Mouse (Mus musculus) urinary bladder, postnatal 14 days (tissue): Measurements from ENCODE around the gene Il17rc.
A peak's percentile ranks its signal among the peaks of the same experiment; 100 is the strongest.

Source experiments
- DNase-seq: peaks from one replicate; pipeline ENCODE4 v3.0.0; 2021; ENCODE audit warnings: low spot score

Gene Il17rc

GRCm38 (mm10) chr6:113455007-113455406, 16.2 kb upstream of the Il17rc start:
- no peak for DNase-seq

GRCm38 (mm10) chr6:113457952-113458534, 13.2 kb upstream of the Il17rc start, which contains the start of gene Il17re:
Gene Il17re, plus strand, starts transcription at chr6:113458484.
- DNase-seq = no peak

- DNase-seq = peak; percentile 85
These were observed 12.6 kb upstream of the Il17rc start for GRCm38 (mm10) chr6:113458635-113459034.

DNA sequence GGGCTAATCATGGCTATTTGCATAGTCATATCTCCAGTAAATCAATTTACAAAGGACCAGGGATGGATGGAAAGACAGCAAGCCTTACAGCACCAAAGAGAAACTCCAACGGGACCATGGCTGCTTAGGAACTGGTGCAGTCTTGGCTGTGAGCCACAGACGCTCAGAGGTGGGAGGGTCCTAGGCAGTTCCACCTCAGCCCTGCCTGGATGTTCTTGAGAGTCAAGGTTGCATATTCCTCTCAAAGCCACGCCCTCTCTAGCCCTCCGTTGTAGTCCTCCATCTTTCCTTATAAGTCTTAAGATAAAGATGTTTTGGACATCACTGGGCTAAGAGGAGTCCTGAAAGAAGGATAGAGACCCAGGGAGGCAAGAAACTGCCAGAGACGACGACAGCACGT, 7.2 kb upstream of the Il17rc start:
- DNase-seq = no peak

- DNase-seq = no peak
These were observed 5.6 kb upstream of the Il17rc start for GRCm38 (mm10) chr6:113465602-113466001.

GRCm38 (mm10) chr6:113468512-113468911, 2.7 kb upstream of the Il17rc start:
- no peak for DNase-seq

DNA sequence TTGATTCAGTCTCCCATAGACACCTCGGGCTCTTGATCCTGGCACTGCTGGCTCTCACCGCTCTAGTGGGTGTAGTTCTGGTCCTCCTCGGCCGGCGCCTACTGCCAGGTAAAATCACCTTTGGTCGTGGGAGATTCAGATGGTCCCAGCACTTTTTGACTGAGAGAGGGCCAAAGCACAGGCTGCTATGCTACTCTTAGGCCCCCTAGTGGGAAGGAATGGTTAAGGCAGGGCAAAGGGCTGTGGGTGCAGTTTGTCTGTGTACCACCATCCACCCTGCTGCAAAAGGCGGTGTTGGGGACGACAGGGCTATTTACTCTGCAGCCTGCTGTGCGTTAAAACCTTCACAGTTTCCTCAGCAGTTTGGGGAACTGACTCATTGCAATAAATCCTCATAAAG, 2.2 kb upstream of the Il17rc start:
- DNase-seq = peak; percentile 78

DNA sequence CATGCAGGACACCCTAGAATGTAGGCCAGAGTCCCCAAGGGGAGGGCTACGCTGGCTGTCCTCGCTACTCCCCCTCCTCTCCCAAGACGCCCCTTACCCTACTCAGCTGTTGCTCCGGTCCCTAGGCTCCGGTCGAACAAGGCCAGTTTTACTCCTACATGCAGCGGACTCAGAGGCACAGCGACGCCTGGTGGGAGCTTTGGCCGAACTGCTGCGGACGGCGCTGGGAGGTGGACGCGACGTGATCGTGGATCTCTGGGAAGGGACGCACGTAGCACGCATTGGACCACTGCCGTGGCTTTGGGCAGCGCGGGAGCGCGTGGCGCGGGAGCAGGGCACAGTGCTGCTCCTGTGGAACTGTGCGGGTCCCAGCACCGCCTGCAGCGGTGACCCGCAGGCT, 1.8 kb upstream of the Il17rc start:
- peak; percentile 84 for DNase-seq

DNA sequence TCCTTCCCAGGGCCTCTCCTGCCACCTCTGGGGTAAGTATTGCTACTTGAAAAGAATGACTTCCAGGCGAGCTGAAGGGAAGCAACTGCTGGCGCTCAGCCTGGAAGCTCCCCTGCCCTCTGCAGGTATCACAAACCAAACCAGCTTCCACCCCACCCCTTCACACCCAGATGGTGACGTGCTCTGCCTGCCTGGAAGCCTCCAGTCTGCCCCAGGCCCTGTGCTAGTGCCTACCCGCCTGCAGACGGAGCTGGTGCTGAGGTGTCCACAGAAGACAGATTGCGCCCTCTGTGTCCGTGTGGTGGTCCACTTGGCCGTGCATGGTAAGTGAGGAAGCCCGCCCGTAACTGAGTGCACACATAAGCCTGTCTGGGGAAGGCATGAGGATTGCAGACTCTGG, 834 bp downstream of the Il17rc start:
- peak; percentile 65 for DNase-seq

DNA sequence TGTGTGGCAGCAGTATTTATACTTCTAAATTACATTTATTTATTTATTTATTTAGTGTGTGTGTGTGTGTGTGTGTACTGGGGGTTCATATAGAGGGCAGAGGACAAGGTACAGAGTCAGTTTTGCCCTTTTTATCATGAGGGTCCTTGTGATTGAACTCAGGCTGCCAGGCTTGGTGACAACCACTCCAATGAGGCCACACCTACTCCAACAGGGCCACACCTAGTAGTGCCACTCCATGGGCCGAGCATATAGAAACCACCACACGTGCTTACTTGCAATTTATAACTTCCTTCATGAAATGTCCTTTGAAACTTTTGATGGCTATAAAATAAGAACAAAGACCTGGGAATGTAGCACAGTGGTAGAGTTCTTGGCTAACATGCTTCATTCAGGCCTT, 2.0 kb downstream of the Il17rc start:
- DNase-seq = no peak

GRCm38 (mm10) chr6:113473715-113474114, 2.5 kb downstream of the Il17rc start:
- DNase-seq = no peak

DNA sequence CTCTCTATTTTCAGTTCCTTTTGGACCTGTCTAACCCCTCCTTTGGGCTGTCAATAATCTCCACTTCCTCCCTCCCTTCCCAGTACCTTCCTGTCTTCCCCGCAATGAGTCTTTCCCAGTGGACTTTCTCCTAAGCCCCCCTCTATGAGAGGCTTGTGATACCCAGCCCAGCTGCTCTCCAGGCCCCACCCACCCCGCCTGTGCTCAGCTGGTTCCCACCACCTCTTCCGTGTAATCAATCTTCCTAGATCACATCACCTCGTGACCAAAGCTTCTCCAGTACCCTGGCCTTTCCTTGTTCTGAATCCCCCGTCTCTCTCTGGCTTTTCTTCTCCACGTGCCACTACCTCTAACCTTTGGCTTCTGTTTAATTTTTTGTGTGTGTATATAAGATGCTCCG, 6.1 kb downstream of the Il17rc start:
- no peak for DNase-seq

- DNase-seq = no peak
These were observed 7.7 kb downstream of the Il17rc start for GRCm38 (mm10) chr6:113478906-113479305.

- DNase-seq = peak; percentile 86
These were observed 9.5 kb downstream of the Il17rc start for GRCm38 (mm10) chr6:113480555-113481373.

- no peak for DNase-seq
These were observed 11.4 kb downstream of the Il17rc start for GRCm38 (mm10) chr6:113482477-113483099.

GRCm38 (mm10) chr6:113483100-113483615, 11.9 kb downstream of the Il17rc start, which contains the start of gene Creld1:
Gene Creld1, plus strand, starts transcription at chr6:113483297.
- peak; percentile 96 for DNase-seq

DNA sequence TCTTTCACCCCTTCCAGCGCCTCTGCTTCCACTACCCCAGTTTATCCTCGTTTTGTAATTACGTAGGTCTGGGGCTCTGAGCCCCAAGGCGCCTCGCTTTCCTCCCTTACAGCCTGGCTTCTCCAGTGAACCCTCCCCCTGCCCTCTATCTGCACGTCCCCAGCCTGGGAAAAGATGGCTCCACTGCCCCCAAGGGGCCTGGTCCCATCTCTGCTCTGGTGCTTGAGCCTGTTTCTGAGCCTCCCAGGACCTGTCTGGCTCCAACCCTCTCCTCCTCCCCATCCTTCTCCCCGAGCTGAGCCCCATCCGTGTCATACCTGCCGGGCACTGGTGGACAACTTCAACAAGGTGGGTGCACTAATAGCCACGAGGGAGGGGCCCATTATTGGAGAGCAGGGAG, 12.5 kb downstream of the Il17rc start:
- no peak for DNase-seq

DNA sequence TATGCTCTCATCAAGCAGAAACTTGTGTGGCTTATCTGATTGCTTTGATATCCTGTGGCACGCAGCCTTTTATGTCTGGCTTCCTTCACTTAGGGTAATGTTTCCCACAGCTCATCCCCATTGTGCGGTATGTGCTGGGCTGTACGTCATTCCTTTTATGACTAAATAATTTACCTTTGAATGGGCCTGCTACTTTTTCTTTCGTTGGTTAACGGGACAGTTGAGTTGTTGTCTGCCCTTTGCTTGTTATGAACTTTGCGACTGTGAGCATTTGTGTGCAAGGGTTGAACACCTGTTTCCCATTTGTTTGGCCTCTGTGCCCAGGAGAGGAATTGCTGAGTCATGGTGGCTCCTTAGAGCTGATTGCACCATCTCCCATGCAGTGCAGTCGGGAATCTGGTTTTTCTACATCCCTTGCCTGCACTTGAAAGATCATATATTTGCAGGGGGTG, 15.9 kb downstream of the Il17rc start:
- DNase-seq = peak; percentile 62

DNA sequence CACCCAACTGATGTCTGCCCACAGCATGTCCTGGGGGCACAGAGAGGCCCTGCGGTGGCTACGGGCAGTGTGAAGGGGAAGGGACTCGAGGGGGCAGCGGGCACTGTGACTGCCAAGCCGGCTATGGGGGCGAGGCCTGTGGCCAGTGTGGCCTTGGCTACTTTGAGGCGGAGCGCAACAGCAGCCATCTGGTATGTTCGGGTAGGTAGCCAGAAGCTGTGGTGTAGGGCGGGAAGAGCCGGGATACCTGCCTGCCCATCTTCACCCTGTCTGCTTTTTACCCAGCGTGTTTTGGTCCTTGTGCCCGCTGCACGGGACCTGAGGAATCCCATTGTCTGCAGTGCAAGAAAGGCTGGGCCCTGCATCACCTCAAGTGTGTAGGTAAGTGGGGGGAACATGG, 18.2 kb downstream of the Il17rc start:
- no peak for DNase-seq

- DNase-seq = no peak
These were observed 21.1 kb downstream of the Il17rc start for GRCm38 (mm10) chr6:113492101-113492864.

DNA sequence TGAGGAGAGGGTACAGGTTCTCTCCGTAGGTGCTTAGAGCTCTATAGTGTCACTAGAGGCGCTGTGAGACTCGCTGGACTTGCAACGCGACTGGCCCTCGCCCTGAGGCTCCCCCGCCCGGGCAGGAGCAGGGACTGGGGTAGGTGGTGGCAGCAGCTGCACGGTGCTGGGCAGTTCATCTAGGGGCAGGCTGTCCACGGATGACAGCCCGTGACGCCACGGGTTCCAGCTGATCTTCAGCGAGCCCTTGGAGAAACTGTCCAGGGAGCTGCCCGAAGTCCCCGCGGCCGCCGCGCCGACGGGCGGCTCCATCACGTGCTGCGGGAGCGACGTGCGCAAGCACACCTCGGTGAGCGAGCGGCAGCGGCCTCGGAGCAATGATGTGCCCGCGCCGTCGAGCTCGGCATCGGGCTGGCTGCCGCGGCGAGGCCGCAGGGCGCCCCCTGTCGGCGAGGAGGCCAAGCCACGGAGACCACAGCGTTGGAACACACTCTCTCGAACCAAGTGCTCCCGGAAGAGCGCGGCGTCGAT, 23.1 kb downstream of the Il17rc start:
- DNase-seq = peak; percentile 87
